Comparison of ENCODE assay signal across 28 mouse cellular contexts in genomic region chr8:48285432-48285831, GRCm38 (mm10).
DNase-seq lines count a peak whose midpoint lies in the region; ATAC-seq and TF ChIP-seq lines count a peak whose summit lies in the region.
"Had no signal": no experiment of that assay in that cellular context is flagged by ENCODE, and none has a peak within 500 bp of the region (broad histone marks: within the 10 kb centered on the region; RNA-seq: fewer than 3 reads in every experiment).

No protein-coding gene starts in this region.

- no peaks in the 10 kb centered on the region for H3K27me3 ChIP-seq in forebrain, embryonic 12.5 days
- H3K27me3 ChIP-seq in forebrain, embryonic 11.5 days (ENCODE audit: control insufficient read depth, insufficient read depth, low read length), result no peaks in the 10 kb centered on the region
- H3K27me3 ChIP-seq in hindbrain, postnatal 0 days (ENCODE audit: insufficient read depth, low read length), result no peaks in the 10 kb centered on the region
- H3K27me3 ChIP-seq in hindbrain, embryonic 14.5 days (ENCODE audit: control insufficient read depth, insufficient read depth, low read length), result no peaks in the 10 kb centered on the region
- no peaks in the 10 kb centered on the region for H3K27me3 ChIP-seq in forebrain, embryonic 15.5 days
- H3K27me3 ChIP-seq: heart, embryonic 13.5 days; midbrain, embryonic 15.5 days had no signal

- ATAC-seq in forebrain, embryonic 12.5 days (ENCODE audit: low FRiP score), result peak; percentile 46; the same call in 1 of the 2 replicates
- no peak for ATAC-seq in forebrain, embryonic 11.5 days (replicated peaks; ENCODE audit: low FRiP score)
- no peak for ATAC-seq in hindbrain, postnatal 0 days
- ATAC-seq in hindbrain, embryonic 14.5 days (ENCODE audit: low FRiP score), result no peak
- ATAC-seq in forebrain, embryonic 15.5 days (replicated peaks), result peak; percentile 76
- ATAC-seq: CD4-positive, CD25-positive, alpha-beta regulatory T cell, adult 4 months; intestine, embryonic 16.5 days; midbrain, embryonic 15.5 days had no signal

- H3K4me2 ChIP-seq in forebrain, embryonic 12.5 days, result no peak overlapping the region
- H3K4me2 ChIP-seq in forebrain, embryonic 11.5 days (ENCODE audit: low read depth, low read length, severe bottlenecking), result no peak overlapping the region
- H3K4me2 ChIP-seq in hindbrain, postnatal 0 days (ENCODE audit: low read depth, low read length), result no peak overlapping the region
- H3K4me2 ChIP-seq in hindbrain, embryonic 14.5 days (replicated peaks), result no peak overlapping the region
- no peak overlapping the region for H3K4me2 ChIP-seq in forebrain, embryonic 15.5 days (replicated peaks)
- H3K4me2 ChIP-seq: heart, embryonic 13.5 days; midbrain, embryonic 15.5 days had no signal

- H3K9me3 ChIP-seq in forebrain, embryonic 12.5 days, result no peaks in the 10 kb centered on the region
- no peaks in the 10 kb centered on the region for H3K9me3 ChIP-seq in forebrain, embryonic 11.5 days (ENCODE audit: control insufficient read depth, low read length)
- no peaks in the 10 kb centered on the region for H3K9me3 ChIP-seq in hindbrain, postnatal 0 days (ENCODE audit: low read length)
- no peaks in the 10 kb centered on the region for H3K9me3 ChIP-seq in hindbrain, embryonic 14.5 days (ENCODE audit: control insufficient read depth, low read length)
- H3K9me3 ChIP-seq in forebrain, embryonic 15.5 days, result no peaks in the 10 kb centered on the region
- H3K9me3 ChIP-seq: heart, embryonic 13.5 days; midbrain, embryonic 15.5 days had no signal

- 76% methylated on average over 10 of the region's 10 CpGs for WGBS in forebrain, embryonic 12.5 days
- WGBS in forebrain, embryonic 11.5 days, result 90% methylated on average over 10 of the region's 10 CpGs
- WGBS in hindbrain, postnatal 0 days, result 72% methylated on average over 10 of the region's 10 CpGs
- WGBS in hindbrain, embryonic 14.5 days, result 83% methylated on average over 10 of the region's 10 CpGs
- WGBS in forebrain, embryonic 15.5 days, result 40% methylated on average over 10 of the region's 10 CpGs

- peaks cover 4% of the 10 kb centered on the region; the same call in 1 of the 2 replicates for H3K4me1 ChIP-seq in forebrain, embryonic 12.5 days
- H3K4me1 ChIP-seq in forebrain, embryonic 11.5 days (replicated peaks; ENCODE audit: control insufficient read depth, insufficient read depth, low read length), result no peaks in the 10 kb centered on the region; the same call in 1 of the 2 replicates
- H3K4me1 ChIP-seq in hindbrain, postnatal 0 days (ENCODE audit: insufficient read depth, low read length), result no peaks in the 10 kb centered on the region
- no peaks in the 10 kb centered on the region for H3K4me1 ChIP-seq in hindbrain, embryonic 14.5 days (replicated peaks; ENCODE audit: control insufficient read depth, insufficient read depth, low read length)
- peaks cover 6% of the 10 kb centered on the region for H3K4me1 ChIP-seq in forebrain, embryonic 15.5 days
- H3K4me1 ChIP-seq: midbrain, embryonic 15.5 days had no signal

- TF ChIP-seq CTCF in hindbrain, postnatal 0 days (IDR thresholded peaks at IDR 0.05; ENCODE audit: low read depth), result no peak

- H3K4me3 ChIP-seq in forebrain, embryonic 12.5 days (replicated peaks), result no peak overlapping the region
- no peak overlapping the region for H3K4me3 ChIP-seq in forebrain, embryonic 11.5 days (ENCODE audit: low read depth, low read length)
- no peak overlapping the region for H3K4me3 ChIP-seq in hindbrain, postnatal 0 days (ENCODE audit: low read length)
- H3K4me3 ChIP-seq in hindbrain, embryonic 14.5 days (replicated peaks; ENCODE audit: low read length), result no peak overlapping the region
- H3K4me3 ChIP-seq in forebrain, embryonic 15.5 days, result no peak overlapping the region
- H3K4me3 ChIP-seq: gastrocnemius, adult 2 months; heart, embryonic 13.5 days; midbrain, embryonic 15.5 days; myocyte had no signal

- no peak for DNase-seq in forebrain, embryonic 11.5 days (ENCODE audit: low spot score)
- peak; percentile 39 for DNase-seq in hindbrain, postnatal 0 days (ENCODE audit: low spot score)
- no peak for DNase-seq in hindbrain, embryonic 14.5 days (ENCODE audit: low spot score)
- peak; percentile 15 for DNase-seq in MN1 (ENCODE audit: low spot score)
- no peak for DNase-seq in kidney, postnatal 10 days
- DNase-seq: adrenal gland, postnatal 25 days; cerebellum, adult 2 months; gastrocnemius, adult 2 months; gastrocnemius, postnatal 36 days; heart, postnatal 10 days; kidney, adult 8-10 months; layer of hippocampus, postnatal 36 days; left cerebral cortex, postnatal 4 days; liver; lung, adult 2 months; lung, postnatal 10 days; thymus, adult 2 months; thymus, postnatal 36 days had no signal

- H3K9ac ChIP-seq in forebrain, embryonic 12.5 days, result no peak overlapping the region
- H3K9ac ChIP-seq in forebrain, embryonic 11.5 days (ENCODE audit: low read length), result no peak overlapping the region
- H3K9ac ChIP-seq in hindbrain, postnatal 0 days (replicated peaks; ENCODE audit: low read length), result no peak overlapping the region
- no peak overlapping the region for H3K9ac ChIP-seq in hindbrain, embryonic 14.5 days
- H3K9ac ChIP-seq in forebrain, embryonic 15.5 days (replicated peaks), result no peak overlapping the region
- H3K9ac ChIP-seq: heart, embryonic 13.5 days; liver, embryonic 14.5 days; midbrain, embryonic 15.5 days had no signal

- 0 out of 2 replicates have a peak overlapping the region, but pooled peaks have one; percentile 46 for H3K27ac ChIP-seq in forebrain, embryonic 12.5 days
- no peak overlapping the region for H3K27ac ChIP-seq in forebrain, embryonic 11.5 days (ENCODE audit: low read depth, low read length)
- H3K27ac ChIP-seq in hindbrain, postnatal 0 days, result no peak overlapping the region
- H3K27ac ChIP-seq in hindbrain, embryonic 14.5 days, result no peak overlapping the region
- peak overlapping the region; percentile 40; the same call in 1 of the 2 replicates for H3K27ac ChIP-seq in forebrain, embryonic 15.5 days (replicated peaks)
- H3K27ac ChIP-seq: gastrocnemius, adult 2 months; heart, embryonic 13.5 days; kidney, postnatal 0 days; liver, embryonic 14.5 days; macrophage; midbrain, embryonic 15.5 days had no signal

- peaks cover 12% of the 10 kb centered on the region; the same call in 1 of the 2 replicates for H3K36me3 ChIP-seq in forebrain, embryonic 12.5 days (replicated peaks)
- H3K36me3 ChIP-seq in forebrain, embryonic 11.5 days (ENCODE audit: control insufficient read depth, insufficient read depth, low read length), result no peaks in the 10 kb centered on the region; the same call in 1 of the 2 replicates
- H3K36me3 ChIP-seq in hindbrain, postnatal 0 days (ENCODE audit: insufficient read depth, low read length), result no peaks in the 10 kb centered on the region
- H3K36me3 ChIP-seq in hindbrain, embryonic 14.5 days (replicated peaks; ENCODE audit: control insufficient read depth, insufficient read depth), result peaks cover 18% of the 10 kb centered on the region; the same call in 1 of the 2 replicates
- 0 out of 2 replicates have a peak, but pooled peaks cover 5% of the 10 kb centered on the region for H3K36me3 ChIP-seq in forebrain, embryonic 15.5 days
- H3K36me3 ChIP-seq: heart, embryonic 13.5 days had no signal

Comparison
In these comparisons a context has a peak if more than half of its experiments do, and no peak if none do; other contexts are left out.
1. ATAC-seq: peak in forebrain, embryonic 12.5 days (single experiment) and forebrain, embryonic 15.5 days (single experiment); none in forebrain, embryonic 11.5 days (single experiment), hindbrain, postnatal 0 days (single experiment) and hindbrain, embryonic 14.5 days (single experiment).
2. H3K27ac ChIP-seq: peak in forebrain, embryonic 12.5 days (single experiment) and forebrain, embryonic 15.5 days (single experiment); none in forebrain, embryonic 11.5 days (single experiment), hindbrain, postnatal 0 days (single experiment) and hindbrain, embryonic 14.5 days (single experiment).
3. DNase-seq: peak in hindbrain, postnatal 0 days (single experiment) and MN1 (single experiment); none in forebrain, embryonic 11.5 days (single experiment), hindbrain, embryonic 14.5 days (single experiment) and kidney, postnatal 10 days (single experiment).